Mouse (Mus musculus): ENCODE measurements around the gene Shc2.

DNA sequence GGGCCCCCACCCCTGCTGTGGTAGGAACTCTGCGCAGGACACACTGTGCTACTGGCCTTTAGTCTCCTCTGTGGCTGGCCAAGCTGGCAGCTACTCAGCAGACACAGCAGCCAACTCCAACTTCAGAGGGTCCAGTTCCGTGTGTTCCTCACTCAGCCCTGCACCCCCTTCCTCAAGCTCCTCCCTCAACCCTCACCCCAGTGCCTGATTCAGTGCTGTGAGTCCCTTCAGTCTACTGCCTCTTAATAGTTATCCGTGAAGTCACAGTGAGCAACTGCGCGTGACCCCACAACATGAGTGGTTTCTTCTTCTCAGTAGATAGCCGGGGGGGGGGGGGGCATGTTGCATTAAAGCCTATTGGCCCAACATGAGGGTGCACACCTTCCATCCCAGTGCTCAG, 64.1 kb downstream of the Shc2 start:
- TF ChIP-seq CTCF (IDR thresholded peaks at IDR 0.05) (no peak), POLR2A (IDR thresholded peaks at IDR 0.05; ENCODE audit: insufficient read depth, low read depth, low read length) (no peak)

All from heart, adult 2 months (tissue).